Mouse (Mus musculus) layer of hippocampus, adult 9-10 months (tissue): ENCODE data around the gene Abcb4.
"Not testable (repeated sequence)": the region's sequence is repeated elsewhere in the genome, so short reads cannot be mapped to it uniquely, and the experiment has no call there.

Experiments
- DNase-seq: peaks from one replicate; pipeline ENCODE4 v3.0.0; 2022; ENCODE audit warnings: low spot score

Abcb4 gene

DNA sequence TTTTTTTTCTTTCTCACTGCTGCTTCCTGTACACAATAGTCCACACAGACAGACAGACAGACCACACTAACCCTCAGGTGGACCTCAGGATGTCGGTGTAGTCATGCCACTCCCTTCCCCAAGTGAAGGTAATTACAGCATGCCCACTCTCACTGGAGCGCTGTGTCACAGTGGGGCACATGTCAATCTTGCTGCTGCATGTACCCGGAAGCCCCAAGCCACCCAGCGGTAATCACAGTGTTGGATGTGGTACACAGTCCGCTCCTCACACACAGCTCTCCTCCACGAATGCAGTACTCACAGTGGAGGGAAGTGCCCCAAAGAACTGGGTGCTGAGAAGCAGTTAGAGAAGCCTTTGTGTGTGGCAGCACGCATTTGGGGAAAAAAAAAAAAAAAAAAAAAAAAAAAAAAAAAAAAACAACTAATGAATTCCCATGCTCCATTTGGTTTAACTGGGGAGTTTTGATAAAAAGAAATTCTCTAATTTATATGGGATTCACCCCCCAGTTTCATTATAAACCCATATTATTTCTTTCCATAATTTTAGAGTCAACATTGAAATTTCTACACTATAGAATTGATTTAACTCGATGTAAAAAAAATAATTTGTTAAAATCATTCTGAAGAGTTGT lies 18.2 kb downstream of the Abcb4 start:
- no peak for DNase-seq

DNA sequence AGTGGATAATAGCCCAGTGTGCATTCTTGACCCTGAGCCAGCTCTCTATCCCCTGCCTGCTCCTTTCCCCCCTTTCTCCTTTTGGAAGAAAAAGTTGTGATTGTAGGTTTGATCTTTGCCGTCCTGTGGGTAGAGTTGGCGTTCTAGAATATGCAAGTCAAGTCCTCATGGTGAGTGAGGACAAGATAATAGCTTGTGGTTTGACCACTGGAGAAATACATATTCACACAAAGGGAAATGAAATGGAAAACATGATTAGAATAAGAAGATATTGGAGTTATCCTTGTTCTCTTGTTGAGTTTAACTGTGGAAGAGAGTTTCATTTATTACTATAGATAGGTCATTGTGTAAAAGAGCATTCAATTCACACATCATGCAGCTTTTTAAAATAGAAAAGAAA lies 22.9 kb downstream of the Abcb4 start:
- no peak for DNase-seq

DNA sequence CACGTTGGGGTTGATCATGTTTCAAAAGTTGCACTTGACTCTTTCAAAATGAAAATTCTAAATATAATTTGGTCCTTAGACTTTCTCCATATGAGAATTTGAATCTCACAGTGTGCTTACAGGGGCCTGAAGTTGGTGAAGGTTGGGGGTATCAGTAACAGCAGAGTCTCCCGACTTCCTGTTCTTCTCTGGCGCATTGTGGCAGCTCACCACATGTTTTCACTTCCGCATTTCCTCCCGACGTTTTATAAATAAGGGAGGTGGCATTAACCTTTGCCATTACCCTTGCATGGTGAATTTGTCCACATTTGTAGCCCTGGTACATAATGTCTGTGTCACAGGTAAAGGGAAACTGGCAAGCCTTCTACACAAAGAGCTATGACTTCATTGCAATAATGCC lies 23.6 kb downstream of the Abcb4 start:
- no peak for DNase-seq

DNA sequence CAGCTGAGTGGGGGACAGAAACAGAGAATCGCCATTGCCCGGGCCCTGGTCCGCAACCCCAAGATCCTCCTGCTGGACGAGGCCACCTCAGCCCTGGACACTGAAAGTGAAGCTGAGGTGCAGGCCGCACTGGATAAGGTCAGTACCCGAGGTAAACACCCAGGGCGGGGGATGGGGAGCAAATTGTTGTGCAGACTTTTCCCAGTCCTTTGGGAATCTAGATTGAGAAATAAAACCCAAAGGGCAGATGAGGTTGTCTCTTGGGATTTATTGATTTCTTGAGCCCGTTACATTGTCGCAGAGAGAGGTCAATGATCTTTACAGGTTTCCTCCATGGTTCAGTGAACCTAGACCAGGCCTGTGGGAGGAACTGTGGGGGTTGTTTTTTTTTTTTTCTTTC lies 34.9 kb downstream of the Abcb4 start:
- no peak for DNase-seq

GRCm38 (mm10) chr5:8937965-8938364 lies 44.4 kb downstream of the Abcb4 start:
- DNase-seq: no peak

GRCm38 (mm10) chr5:8941266-8941665 lies 47.7 kb downstream of the Abcb4 start:
- DNase-seq: not testable (repeated sequence)

DNA sequence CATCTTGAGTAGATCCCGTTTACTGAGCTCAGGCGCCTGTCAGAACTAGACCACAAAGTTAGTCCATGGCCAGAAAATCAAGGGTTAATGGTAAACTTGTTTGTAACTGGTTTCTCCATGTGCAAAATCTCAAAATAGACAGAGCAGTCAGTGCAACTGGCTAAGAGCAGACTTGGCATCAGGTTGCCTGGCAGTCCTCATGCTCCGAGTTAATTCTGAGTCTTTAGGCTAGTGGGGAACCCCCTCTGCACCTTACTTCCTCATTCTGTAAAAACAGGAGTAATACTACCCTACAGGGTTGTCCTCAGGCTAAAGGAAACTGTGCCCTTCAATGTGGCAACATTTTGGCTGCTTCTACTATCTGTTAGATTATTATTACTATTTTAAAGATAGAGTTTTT lies 50.3 kb downstream of the Abcb4 start:
- no peak for DNase-seq

DNA sequence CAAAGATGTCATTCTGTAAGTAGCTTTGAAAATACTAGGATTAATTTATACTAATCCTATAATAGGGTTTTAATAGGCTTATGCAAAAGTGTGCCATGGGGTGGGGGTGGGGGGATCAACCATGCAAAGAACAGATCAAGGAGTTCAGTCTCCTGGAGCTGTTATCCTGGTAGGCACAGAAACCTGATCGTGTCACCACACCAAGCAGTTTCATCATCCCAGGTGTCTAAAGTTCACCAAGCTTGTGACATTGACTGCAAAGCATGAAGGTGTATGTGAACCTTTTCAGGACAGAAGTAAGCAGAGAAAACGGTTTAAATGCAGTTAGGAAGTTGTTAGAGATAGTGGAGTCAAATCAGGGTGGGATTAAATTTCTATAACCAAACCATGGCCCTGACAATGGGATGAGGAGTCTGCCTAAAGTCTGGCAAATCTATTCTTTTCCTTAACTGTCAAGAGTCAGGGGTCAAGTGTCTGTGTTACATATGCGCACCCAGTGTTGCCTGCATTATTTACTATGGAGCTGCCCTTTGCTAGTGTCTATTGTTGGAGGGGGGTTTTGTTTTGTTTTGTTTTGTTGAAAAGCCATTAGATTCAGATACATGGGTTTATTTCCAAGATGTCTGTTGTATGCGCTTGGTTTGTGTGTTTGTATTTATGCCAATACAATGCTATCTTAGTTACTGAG lies 54.0 kb downstream of the Abcb4 start:
- no peak for DNase-seq

DNA sequence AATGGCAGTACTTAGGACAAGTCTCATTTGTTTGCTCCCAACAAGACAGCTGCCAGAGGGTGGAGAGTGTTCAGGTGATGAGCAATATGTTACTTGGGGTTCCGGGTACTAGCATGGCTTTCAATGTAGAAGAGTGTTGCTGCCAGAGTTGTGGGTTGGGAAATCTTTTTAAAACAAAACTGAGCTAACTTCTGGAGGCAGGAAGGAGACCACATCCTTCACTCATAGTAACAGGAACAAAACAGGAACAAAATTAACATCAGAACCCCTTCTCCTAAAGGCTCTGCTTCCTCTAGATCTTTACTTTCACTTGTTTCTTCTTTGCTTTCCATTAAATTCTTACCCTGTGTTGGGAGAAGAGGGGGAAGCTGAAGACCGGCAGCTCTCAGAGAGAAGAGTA lies 60.1 kb downstream of the Abcb4 start:
- no peak for DNase-seq

GRCm38 (mm10) chr5:8955544-8955943 lies 62.0 kb downstream of the Abcb4 start:
- no peak for DNase-seq

GRCm38 (mm10) chr5:8960534-8960933 lies 67.0 kb downstream of the Abcb4 start:
- DNase-seq: no peak

DNA sequence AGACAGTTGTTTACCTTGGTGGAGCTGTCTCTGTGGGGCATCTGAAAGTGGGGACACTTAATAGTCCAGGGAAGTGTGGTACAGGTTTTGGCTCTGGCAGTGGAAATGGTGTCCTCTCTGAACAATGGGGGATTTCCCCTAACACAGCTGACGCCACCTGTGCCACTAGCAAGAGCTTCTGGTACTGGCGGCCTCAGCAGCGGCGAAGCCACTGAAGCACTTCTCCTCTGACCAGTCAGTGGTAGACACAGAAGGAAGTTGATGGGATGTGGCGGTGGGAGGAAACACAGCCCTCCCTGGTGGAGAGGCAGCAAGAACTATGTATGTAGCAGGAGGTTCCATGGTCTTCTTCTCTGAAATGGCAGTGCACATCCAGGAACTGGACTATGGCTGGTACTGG lies 71.0 kb downstream of the Abcb4 start:
- DNase-seq: no peak

- DNase-seq: no peak
Observed at GRCm38 (mm10) chr5:8970694-8971093, 77.2 kb downstream of the Abcb4 start.

GRCm38 (mm10) chr5:8972355-8972754 lies 78.8 kb downstream of the Abcb4 start:
- no peak for DNase-seq

DNA sequence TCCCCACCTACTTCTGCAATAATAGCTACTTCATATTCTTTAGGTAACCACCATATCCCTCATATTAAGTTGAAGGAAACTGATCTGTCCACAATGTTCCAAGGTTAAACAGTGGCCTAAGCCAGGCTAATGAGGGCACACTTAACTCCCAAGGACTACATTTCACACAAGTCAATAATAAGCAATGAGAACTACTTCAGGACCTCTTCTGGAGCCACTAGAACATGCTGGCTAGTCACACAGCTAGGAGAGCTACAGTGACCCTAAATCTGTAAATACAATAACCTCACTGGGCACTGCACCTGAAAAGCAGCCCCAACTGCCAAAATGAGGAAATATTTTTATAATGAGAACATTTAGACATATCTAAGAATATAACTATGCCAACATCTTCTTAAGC lies 81.2 kb downstream of the Abcb4 start:
- DNase-seq: no peak

DNA sequence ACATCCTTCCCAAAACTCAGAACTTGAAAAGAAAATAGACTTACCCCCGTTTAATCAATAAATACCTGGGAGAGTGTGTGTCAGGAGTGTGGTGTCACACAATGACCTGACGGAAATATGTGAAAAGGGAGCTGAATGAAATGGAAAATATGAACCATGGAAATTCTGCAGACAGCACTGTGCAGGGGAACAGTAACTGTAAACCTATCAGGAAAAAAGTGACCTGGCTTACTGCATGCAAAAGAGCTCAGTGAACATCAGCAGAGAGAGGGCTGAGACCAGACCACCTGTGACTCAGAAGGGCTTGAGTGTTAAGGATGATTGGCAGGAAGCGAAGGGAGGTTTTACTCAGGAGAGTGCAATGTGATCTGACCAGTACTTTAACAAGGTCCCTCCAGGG lies 92.0 kb downstream of the Abcb4 start:
- DNase-seq: no peak

DNA sequence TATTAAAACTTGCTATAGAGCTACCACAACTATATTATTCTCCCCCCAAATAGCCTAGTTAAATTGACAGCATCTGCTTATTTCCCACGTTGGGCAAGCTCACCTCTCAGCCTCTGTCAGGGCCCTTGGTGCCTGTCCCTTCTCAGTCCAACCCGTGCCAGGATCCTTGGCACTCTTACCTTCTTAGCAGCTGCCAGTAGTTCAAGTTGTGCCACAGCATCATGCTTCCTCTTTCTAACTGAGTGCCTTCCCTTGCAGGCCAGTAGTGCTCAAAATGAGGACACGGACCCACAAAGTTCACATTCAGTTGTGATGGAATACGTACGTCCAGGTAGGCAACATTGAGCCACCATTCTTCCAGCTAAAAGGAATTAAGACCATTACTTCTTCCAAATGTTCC lies 94.4 kb downstream of the Abcb4 start:
- no peak for DNase-seq

GRCm38 (mm10) chr5:8990526-8990925 lies 97.0 kb downstream of the Abcb4 start:
- no peak for DNase-seq

GRCm38 (mm10) chr5:8991626-8992025 lies 98.1 kb downstream of the Abcb4 start:
- no peak for DNase-seq

GRCm38 (mm10) chr5:8995966-8996685 lies 102.6 kb downstream of the Abcb4 start:
- no peak for DNase-seq

GRCm38 (mm10) chr5:8996686-8997512 lies 103.4 kb downstream of the Abcb4 start, which contains the start of gene Crot:
Crot (minus strand) TSS chr5:8997324.
- DNase-seq: peak; percentile 60

DNA sequence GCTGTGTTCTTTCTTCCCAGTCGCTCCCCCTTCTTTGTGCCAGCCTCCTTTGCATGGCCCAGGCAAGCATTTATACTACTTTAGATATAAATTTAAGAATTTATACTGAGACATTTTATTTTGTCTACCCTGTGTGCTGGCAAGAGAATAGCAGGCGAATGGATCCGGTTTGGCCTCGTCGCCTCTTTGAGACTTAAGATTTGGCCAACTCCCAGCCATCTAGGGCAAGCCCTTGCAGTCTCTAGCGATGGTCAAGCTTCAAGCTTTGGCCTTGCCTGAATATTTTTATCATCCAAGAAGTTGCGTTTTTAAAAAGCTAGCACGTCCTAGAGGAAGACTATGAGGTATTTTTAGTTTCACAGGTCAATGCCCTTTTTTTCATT lies 104.0 kb downstream of the Abcb4 start:
- DNase-seq: no peak
